Mouse (Mus musculus): ENCODE data around the gene Olfr115. TPM values are rescaled to one million over a fixed set of nuclear protein-coding genes. Genes with fewer than 3 reads are reported as not detected.

Gene Olfr115
- total RNA-seq (2023) = not detected

DNA sequence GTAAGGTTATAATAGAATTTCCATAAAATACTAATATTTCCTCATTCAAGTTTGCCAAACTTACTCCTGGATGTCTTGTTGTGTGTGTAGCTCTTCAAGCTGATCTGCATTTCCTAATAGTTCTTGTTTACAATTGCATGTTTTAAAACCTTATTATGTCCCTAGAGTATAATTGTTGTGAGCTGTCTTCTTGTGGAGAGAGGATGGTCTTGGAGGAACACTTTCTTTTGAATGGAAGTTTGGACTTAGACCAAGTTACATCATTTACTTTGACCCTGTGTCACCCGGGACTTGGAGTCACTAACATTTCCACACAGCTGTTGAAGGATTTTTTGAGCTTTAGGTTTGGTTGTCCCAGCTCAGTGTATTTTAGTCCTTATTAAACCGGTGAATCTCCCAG is at the start of gene Olfr115, which contains the start of gene Olfr116:
TSS of gene Olfr115 (minus strand) at position 101 of the 400 bp plus-strand sequence.
TSS of gene Olfr116 (minus strand) at position 191 of the 400 bp plus-strand sequence.

DNA sequence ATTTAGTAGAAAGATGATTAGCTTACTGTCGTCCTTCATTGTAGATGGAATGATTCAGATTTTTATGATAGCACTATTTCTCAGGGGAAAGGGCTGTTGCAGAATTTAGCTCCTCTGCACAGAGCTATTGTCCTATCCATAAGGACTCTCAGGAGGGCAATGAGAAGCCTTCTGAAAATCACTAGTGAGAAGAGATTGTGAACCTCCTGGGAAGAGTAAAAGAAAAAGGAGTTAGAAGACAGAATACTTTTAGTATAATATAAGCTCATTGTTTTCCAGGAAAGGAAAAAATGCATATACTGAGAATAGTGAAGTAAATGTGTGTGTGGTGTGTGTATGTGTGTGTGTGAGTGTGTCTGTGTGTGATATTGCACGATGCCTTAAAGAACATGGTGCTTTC is 39.8 kb upstream of the Olfr115 start, which contains the start of gene Olfr118:
TSS of gene Olfr118 (plus strand) at position 301 of the 400 bp plus-strand sequence.

DNA sequence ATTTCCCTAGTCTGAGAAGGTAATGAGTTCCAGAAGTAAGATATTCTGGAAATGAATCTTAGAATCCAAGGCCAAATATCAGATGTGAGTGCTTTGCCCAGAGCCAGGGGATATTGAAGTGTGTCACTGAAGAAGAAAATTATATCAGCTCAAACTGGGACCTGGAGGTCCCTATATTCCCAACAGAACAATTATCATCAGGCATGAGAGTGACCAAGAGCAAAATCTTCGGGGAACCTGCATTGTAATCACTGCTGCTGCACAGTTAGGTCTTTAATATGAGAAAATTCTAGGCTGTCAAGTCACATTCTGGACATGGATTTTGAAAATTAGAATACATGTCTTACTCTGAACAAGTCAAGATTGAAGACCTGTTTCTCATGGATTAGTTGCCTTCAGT is 36.8 kb upstream of the Olfr115 start, which contains the start of gene Olfr117:
TSS of gene Olfr117 (minus strand) at position 101 of the 400 bp plus-strand sequence.

DNA sequence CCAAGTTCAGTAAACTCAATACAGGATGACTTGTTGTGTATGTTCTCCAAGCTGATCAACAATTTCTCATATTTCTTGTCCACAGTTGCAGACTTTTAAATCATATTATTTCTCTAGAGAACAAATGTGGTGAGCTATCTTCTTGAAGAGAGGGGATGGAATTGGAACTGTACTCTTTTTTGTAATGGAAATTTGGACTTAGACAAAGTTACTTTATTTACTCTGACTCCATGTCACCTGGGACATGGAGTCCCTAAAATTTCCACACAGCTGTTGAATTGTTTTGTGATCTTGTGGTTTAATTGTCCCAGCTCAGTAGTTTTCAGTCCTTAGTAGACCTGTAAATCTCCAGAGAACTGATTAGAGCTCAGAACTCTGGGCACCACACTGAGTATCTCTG is 34.3 kb downstream of the Olfr115 start, which contains the start of gene Olfr114:
TSS of gene Olfr114 (minus strand) at position 101 of the 400 bp plus-strand sequence.

DNA sequence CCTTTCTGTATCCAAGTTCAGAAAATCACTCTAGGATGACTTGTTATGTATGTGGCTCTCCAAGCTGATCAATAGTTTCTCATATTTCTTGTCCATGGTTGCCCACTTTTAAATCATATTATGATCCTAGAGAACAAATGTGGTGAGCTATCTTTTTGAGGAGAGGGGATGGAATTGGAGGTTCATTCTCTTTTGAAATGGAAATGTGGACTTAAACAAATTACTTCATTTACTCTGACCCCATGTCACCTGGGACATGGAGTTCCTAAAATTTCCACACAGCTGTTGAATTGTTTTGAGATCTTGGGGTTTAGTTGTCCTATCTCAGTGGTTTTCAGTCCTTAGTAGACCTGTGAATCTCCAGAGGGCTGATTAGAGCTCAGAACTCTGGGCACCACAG is 49.3 kb downstream of the Olfr115 start, which contains the start of gene Olfr113:
TSS of gene Olfr113 (minus strand) at position 101 of the 400 bp plus-strand sequence.

DNA sequence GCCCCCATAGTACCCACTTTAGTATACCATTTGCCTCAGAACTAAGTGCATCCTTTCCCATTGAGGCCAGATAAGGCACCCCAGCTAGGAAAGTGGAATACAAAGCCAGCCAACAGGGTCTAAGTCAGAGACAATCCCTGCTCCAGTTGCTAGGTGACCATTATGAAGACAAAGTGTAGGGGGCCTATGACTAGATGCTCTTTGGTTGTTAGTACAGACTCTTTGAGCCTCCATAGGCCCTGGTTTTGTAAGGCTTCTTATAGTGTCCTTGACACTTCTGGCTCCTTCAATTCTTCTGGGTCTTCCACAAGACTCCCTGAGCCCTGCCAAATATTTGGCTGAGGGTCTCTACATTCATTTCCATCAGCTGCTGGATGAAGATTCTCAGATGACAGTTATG is 57.6 kb downstream of the Olfr115 start, which contains the start of gene Olfr112:
TSS of gene Olfr112 (minus strand) at position 101 of the 400 bp plus-strand sequence.

Other genes with a start within 250 kb of the Olfr115 start
- gene Olfr105-ps, start 248.1 kb downstream of the Olfr115 start, total RNA-seq (2023) = not detected
- gene Olfr106-ps, start 236.7 kb downstream of the Olfr115 start, total RNA-seq (2023) = not detected
- gene Olfr107, start 227.9 kb downstream of the Olfr115 start, total RNA-seq (2023) = not detected
- not detected for gene Olfr108, start 181.6 kb downstream of the Olfr115 start, total RNA-seq (2023)
- not detected for gene Olfr109, start 168.2 kb downstream of the Olfr115 start, total RNA-seq (2023)
- gene H2-M2, start 143.6 kb downstream of the Olfr115 start, total RNA-seq (2023) = not detected
- not detected for gene Olfr110, start 134.6 kb downstream of the Olfr115 start, total RNA-seq (2023)
- gene Olfr111, start 119.1 kb downstream of the Olfr115 start, total RNA-seq (2023) = not detected
- not detected for gene Olfr112, start 57.7 kb downstream of the Olfr115 start, total RNA-seq (2023)
- not detected for gene Olfr113, start 49.4 kb downstream of the Olfr115 start, total RNA-seq (2023)
- not detected for gene Olfr114, start 34.4 kb downstream of the Olfr115 start, total RNA-seq (2023)
- gene Olfr116, start 90 bp upstream of the Olfr115 start, total RNA-seq (2023) = not detected
- gene Olfr117, start 36.7 kb upstream of the Olfr115 start, total RNA-seq (2023) = not detected
- not detected for gene Olfr118, start 39.9 kb upstream of the Olfr115 start, total RNA-seq (2023)
- gene Olfr119, start 69.5 kb upstream of the Olfr115 start, total RNA-seq (2023) = not detected
- not detected for gene Olfr120, start 94.7 kb upstream of the Olfr115 start, total RNA-seq (2023)
- gene Olfr121, start 121.7 kb upstream of the Olfr115 start, total RNA-seq (2023) = not detected
- not detected for gene Olfr122, start 141.5 kb upstream of the Olfr115 start, total RNA-seq (2023)
- gene Olfr123, start 166.4 kb upstream of the Olfr115 start, total RNA-seq (2023) = not detected
- not detected for gene Olfr124, start 172.8 kb upstream of the Olfr115 start, total RNA-seq (2023)
- not detected for gene Olfr125, start 205.8 kb upstream of the Olfr115 start, total RNA-seq (2023)
- gene Olfr126, start 220.4 kb upstream of the Olfr115 start, total RNA-seq (2023) = not detected